7 mouse cellular contexts compared by ENCODE assay signal in genomic region chr15:98977759-98978408, GRCm38 (mm10). TPM values are rescaled to one million over a fixed set of nuclear protein-coding genes. Genes with fewer than 3 reads are reported as not detected.
DNase-seq lines count a peak whose midpoint lies in the region; ATAC-seq and TF ChIP-seq lines count a peak whose summit lies in the region.

No protein-coding gene starts in this region.

- TF ChIP-seq CTCF in E14TG2a.4 (conservative IDR thresholded peaks at IDR 0.05; ENCODE audit: low read length), result no peak

- no peaks in the 10 kb centered on the region for H3K27me3 ChIP-seq in E14TG2a.4 (ENCODE audit: insufficient read depth, low read length)
- no peaks in the 10 kb centered on the region for H3K27me3 ChIP-seq in forebrain, embryonic 14.5 days (replicated peaks; ENCODE audit: control insufficient read depth, insufficient read depth, low read length)
- H3K27me3 ChIP-seq in neural tube, embryonic 14.5 days (ENCODE audit: control insufficient read depth, insufficient read depth, low read length), result no peaks in the 10 kb centered on the region

- H3K4me1 ChIP-seq in E14TG2a.4 (replicated peaks; ENCODE audit: low read depth, low read length), result peaks cover 93% of the 10 kb centered on the region
- peaks cover 26% of the 10 kb centered on the region for H3K4me1 ChIP-seq in forebrain, embryonic 14.5 days (ENCODE audit: control insufficient read depth, insufficient read depth, low read length)
- peaks cover 36% of the 10 kb centered on the region for H3K4me1 ChIP-seq in neural tube, embryonic 14.5 days (ENCODE audit: control insufficient read depth, insufficient read depth, low read length)

- peak overlapping the region; percentile 90 for H3K27ac ChIP-seq in forebrain, embryonic 14.5 days (ENCODE audit: low read depth, low read length)
- peak overlapping the region; percentile 89 for H3K27ac ChIP-seq in neural tube, embryonic 14.5 days (ENCODE audit: low read depth, low read length)

- peak overlapping the region; percentile 60 for H3K4me3 ChIP-seq in E14TG2a.4 (replicated peaks; ENCODE audit: low read length)
- peak overlapping the region; percentile 11; the same call in 1 of the 2 replicates for H3K4me3 ChIP-seq in forebrain, embryonic 14.5 days (ENCODE audit: low read depth, low read length)
- peak overlapping the region; percentile 12; the same call in 1 of the 2 replicates for H3K4me3 ChIP-seq in neural tube, embryonic 14.5 days (ENCODE audit: low read depth, low read length)

- peak; percentile 74 for ATAC-seq in forebrain, embryonic 14.5 days
- peak; percentile 76 for ATAC-seq in neural tube, embryonic 14.5 days (ENCODE audit: low read depth)

- H3K4me2 ChIP-seq in forebrain, embryonic 14.5 days (ENCODE audit: low read length), result peak overlapping the region; percentile 43
- H3K4me2 ChIP-seq in neural tube, embryonic 14.5 days (ENCODE audit: low read depth, low read length), result peak overlapping the region; percentile 45

- H3K36me3 ChIP-seq in E14TG2a.4 (ENCODE audit: insufficient read depth, low read length), result no peaks in the 10 kb centered on the region
- H3K36me3 ChIP-seq in forebrain, embryonic 14.5 days (ENCODE audit: control insufficient read depth, insufficient read depth, low read length), result no peaks in the 10 kb centered on the region
- H3K36me3 ChIP-seq in neural tube, embryonic 14.5 days (ENCODE audit: control insufficient read depth, insufficient read depth, low read length), result no peaks in the 10 kb centered on the region

- WGBS in forebrain, embryonic 14.5 days, result 30% methylated on average over 14 of the region's 14 CpGs
- WGBS in neural tube, embryonic 14.5 days, result 30% methylated on average over 14 of the region's 14 CpGs

- peak overlapping the region; percentile 46 for H3K9ac ChIP-seq in forebrain, embryonic 14.5 days (ENCODE audit: low read length)
- H3K9ac ChIP-seq in neural tube, embryonic 14.5 days (replicated peaks; ENCODE audit: low read depth, low read length), result peak overlapping the region; percentile 42

- intact Hi-C loops in heart, postnatal 36 days (cut with DNase I), result no loop called here
- intact Hi-C loops in left cerebral cortex, postnatal 10 days (cut with DNase I), result no loop called here

- no peaks in the 10 kb centered on the region for H3K9me3 ChIP-seq in E14TG2a.4 (ENCODE audit: low read length)
- no peaks in the 10 kb centered on the region for H3K9me3 ChIP-seq in forebrain, embryonic 14.5 days (replicated peaks; ENCODE audit: control insufficient read depth, low read length)
- no peaks in the 10 kb centered on the region for H3K9me3 ChIP-seq in neural tube, embryonic 14.5 days (ENCODE audit: control insufficient read depth, low read length)

- peak; percentile 96 for DNase-seq in MN1 (ENCODE audit: low spot score)
- peak; percentile 89 for DNase-seq in forebrain, embryonic 14.5 days (ENCODE audit: low spot score)
- peak; percentile 79 to 86 for DNase-seq in heart, postnatal 36 days
- peak; percentile 73 to 89 for DNase-seq in left cerebral cortex, postnatal 10 days (ENCODE audit: extremely low spot score in 1 of 2, low spot score in 2 of 2)
- no peak for DNase-seq in spleen, adult 18-20 months

RNA-seq across cellular contexts. Expression of gene Tuba1a, which starts 24.4 kb away (rescaled TPM):
- polyA plus RNA-seq in forebrain, embryonic 14.5 days (2014; fragmentation: Nextera tagmentation; extraction: Ambion mirVana), result 18,182 and 18,289 TPM in 2 replicates
- 10 to 100 TPM; 73.0 to 74.5 TPM for total RNA-seq in heart, postnatal 36 days (2021)
- total RNA-seq in left cerebral cortex, postnatal 10 days (2021), result 1,000 to 10,000 TPM; 4,375 to 4,691 TPM
- polyA plus RNA-seq in neural tube, embryonic 14.5 days (2014; fragmentation: Nextera tagmentation; extraction: Ambion mirVana), result 13,706 and 14,496 TPM in 2 replicates

RNA-seq across cellular contexts. Expression of gene Gm49450, which starts 24.5 kb away (rescaled TPM):
- polyA plus RNA-seq in forebrain, embryonic 14.5 days (2014; fragmentation: Nextera tagmentation; extraction: Ambion mirVana), result not detected in 2 replicates
- total RNA-seq in heart, postnatal 36 days (2021), result not detected
- not detected for total RNA-seq in left cerebral cortex, postnatal 10 days (2021)
- polyA plus RNA-seq in neural tube, embryonic 14.5 days (2014; fragmentation: Nextera tagmentation; extraction: Ambion mirVana), result not detected in 2 replicates

RNA-seq across cellular contexts. Expression of gene Tuba1b, which starts 43.5 kb away (rescaled TPM):
- polyA plus RNA-seq in forebrain, embryonic 14.5 days (2014; fragmentation: Nextera tagmentation; extraction: Ambion mirVana), result 1,499 and 1,719 TPM in 2 replicates
- 100 to 1,000 TPM; 130 to 145 TPM for total RNA-seq in heart, postnatal 36 days (2021)
- 1,000 to 10,000 TPM in 1 of 2 experiments, 100 to 1,000 TPM in 1; 986 to 1,032 TPM for total RNA-seq in left cerebral cortex, postnatal 10 days (2021)
- 1,186 and 1,301 TPM in 2 replicates for polyA plus RNA-seq in neural tube, embryonic 14.5 days (2014; fragmentation: Nextera tagmentation; extraction: Ambion mirVana)

RNA-seq across cellular contexts. Expression of gene Tuba1c, which starts 51.8 kb away (rescaled TPM):
- 56.7 and 93.1 TPM in 2 replicates for polyA plus RNA-seq in forebrain, embryonic 14.5 days (2014; fragmentation: Nextera tagmentation; extraction: Ambion mirVana)
- 10 to 100 TPM; 29.7 to 33.9 TPM for total RNA-seq in heart, postnatal 36 days (2021)
- 100 to 1,000 TPM; 255 to 292 TPM for total RNA-seq in left cerebral cortex, postnatal 10 days (2021)
- 7.3 and 11.5 TPM in 2 replicates for polyA plus RNA-seq in neural tube, embryonic 14.5 days (2014; fragmentation: Nextera tagmentation; extraction: Ambion mirVana)

RNA-seq across cellular contexts. Expression of gene Lmbr1l, which starts 59.9 kb away (rescaled TPM):
- polyA plus RNA-seq in forebrain, embryonic 14.5 days (2014; fragmentation: Nextera tagmentation; extraction: Ambion mirVana), result 10.9 TPM in 2 replicates
- 10 to 100 TPM; 15.0 TPM for total RNA-seq in heart, postnatal 36 days (2021)
- total RNA-seq in left cerebral cortex, postnatal 10 days (2021), result 10 to 100 TPM; 15.4 to 21.6 TPM
- polyA plus RNA-seq in neural tube, embryonic 14.5 days (2014; fragmentation: Nextera tagmentation; extraction: Ambion mirVana), result 7.3 and 10.5 TPM in 2 replicates

Comparison
In these comparisons a context has a peak if more than half of its experiments do, and no peak if none do; other contexts are left out.
1. DNase-seq: peak in MN1 (single experiment), forebrain, embryonic 14.5 days (single experiment), heart, postnatal 36 days (2 of 2) and left cerebral cortex, postnatal 10 days (2 of 2); none in spleen, adult 18-20 months (0 of 2).
2. RNA of gene Tuba1a, which starts 24.4 kb away (total RNA-seq): 4,375 to 4,691 TPM in left cerebral cortex, postnatal 10 days; 73.0 to 74.5 TPM in heart, postnatal 36 days; every median in the first group is over 10 times any median in the second.
3. RNA of gene Tuba1b, which starts 43.5 kb away (total RNA-seq): 986 to 1,032 TPM in left cerebral cortex, postnatal 10 days; 130 to 145 TPM in heart, postnatal 36 days; every median in the first group is over 4 times any median in the second.
4. Peak in every context shown above with its lines, with median percentiles within 50 percentile points of each other: H3K4me3 ChIP-seq.